Mouse (Mus musculus): ENCODE data around the gene Creg1.
A peak's percentile ranks its signal among the peaks of the same experiment; 100 is the strongest.
"Not testable (repeated sequence)": the region's sequence is repeated elsewhere in the genome, so short reads cannot be mapped to it uniquely, and the experiment has no call there.

The Creg1 gene

GRCm38 (mm10) chr1:165751838-165752237, 11.7 kb upstream of the Creg1 start:
- no peak for DNase-seq (ENCODE audit: low read depth, low spot score)

DNA sequence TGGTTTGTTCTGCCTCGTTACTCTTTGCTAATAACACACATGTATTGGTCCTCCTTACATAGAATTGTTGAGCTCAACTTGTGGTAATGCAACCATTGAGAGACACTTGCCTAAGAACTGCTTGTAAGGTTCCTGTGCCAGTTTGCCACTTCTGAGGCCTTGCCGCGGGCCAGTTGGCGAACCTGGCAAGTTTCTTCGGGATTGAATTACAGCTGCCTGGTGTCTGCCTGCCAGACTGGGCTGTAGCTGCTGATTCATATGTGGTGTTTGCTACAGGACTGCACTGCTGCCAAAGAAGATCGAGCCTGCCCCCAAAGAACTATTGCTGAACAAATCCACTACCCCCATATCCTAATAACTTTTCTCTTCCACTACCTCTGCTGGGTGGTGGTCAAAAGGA, 9.3 kb upstream of the Creg1 start:
- DNase-seq (ENCODE audit: low read depth, low spot score) = peak; percentile 89

GRCm38 (mm10) chr1:165755194-165755593, 8.4 kb upstream of the Creg1 start:
- DNase-seq (ENCODE audit: low read depth, low spot score) = no peak

DNA sequence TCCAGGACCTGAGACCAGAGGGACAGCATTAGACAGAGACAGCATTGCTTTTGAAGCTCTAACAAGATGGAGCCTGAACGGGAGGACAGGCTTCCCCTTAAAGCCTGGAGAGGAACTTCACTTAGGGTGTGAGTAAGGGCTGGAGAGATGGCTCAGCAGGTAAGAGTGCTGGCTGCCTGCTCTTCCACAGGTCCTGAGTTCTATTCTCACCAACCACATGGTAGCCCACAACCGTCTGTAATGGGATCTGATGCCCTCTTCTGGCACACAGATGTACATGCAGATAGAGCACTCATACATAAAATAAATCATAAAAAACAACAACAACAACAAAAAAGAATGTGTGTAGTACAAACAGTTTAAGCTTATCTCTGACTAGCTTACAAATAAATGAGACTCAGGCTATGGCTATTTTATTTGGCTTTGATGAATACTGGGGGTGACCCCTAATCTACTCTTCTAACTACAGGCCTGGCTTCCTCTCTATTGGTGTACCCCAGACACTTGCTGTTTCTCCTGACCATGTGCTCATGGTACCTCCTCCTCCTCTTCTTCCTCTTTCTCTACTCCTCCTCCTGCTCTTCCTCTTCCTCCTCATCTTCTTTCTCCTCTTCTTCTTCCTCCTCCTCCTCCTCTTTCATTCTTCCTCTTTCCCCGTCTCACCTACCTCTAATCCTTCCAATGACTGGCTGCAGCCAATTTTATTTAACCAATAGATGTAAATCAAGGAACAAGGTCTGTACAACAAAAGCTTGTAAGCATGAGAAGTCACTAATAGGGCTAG, 1.8 kb upstream of the Creg1 start:
- no peak for DNase-seq (ENCODE audit: low read depth, low spot score)

DNA sequence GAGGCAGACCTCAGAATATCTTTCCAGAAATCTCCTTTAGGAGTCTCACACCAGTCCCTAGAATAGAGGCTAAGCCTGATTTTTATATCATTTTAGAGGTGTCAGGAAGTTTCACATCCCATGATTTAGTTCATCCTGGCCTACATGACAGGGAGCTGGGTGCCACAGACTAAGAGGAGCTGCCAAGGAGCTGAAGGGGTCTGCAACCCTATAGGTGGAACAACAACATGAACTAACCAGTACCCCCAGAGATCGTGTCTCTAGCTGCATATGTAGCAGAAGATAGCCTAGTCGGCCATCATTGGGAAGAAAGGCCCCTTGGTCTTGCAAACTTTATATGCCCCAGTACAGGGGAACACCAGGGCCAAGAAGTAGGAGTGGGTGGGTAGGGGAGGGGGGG, 1.0 kb upstream of the Creg1 start:
- not testable (repeated sequence) for DNase-seq (ENCODE audit: low read depth, low spot score)

GRCm38 (mm10) chr1:165762914-165763634, 472 bp upstream of the Creg1 start:
- no peak for DNase-seq (ENCODE audit: low read depth, low spot score)

DNA sequence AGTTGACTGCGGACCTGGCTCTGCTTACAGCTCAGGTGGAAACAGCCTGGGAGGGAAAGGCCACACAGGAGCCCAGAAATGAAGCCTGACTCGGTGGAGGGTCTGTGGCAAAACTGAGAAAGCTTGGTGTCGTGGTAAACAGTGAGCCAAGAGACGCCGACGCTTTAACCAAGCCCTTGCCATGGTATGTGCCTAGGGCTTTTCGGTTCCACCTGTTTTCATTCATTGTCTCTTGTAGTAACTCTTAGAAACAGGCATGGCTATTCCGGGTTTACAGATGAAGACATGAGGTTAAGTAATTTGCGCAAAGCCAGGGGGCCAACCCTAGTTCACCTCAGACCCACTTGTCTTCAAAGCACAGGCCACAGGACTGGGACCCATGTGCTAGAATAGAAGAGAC, 1.0 kb downstream of the Creg1 start:
- no peak for DNase-seq (ENCODE audit: low read depth, low spot score)

- no peak for DNase-seq (ENCODE audit: low read depth, low spot score)
Observed at GRCm38 (mm10) chr1:165765041-165765440, 1.5 kb downstream of the Creg1 start.

DNA sequence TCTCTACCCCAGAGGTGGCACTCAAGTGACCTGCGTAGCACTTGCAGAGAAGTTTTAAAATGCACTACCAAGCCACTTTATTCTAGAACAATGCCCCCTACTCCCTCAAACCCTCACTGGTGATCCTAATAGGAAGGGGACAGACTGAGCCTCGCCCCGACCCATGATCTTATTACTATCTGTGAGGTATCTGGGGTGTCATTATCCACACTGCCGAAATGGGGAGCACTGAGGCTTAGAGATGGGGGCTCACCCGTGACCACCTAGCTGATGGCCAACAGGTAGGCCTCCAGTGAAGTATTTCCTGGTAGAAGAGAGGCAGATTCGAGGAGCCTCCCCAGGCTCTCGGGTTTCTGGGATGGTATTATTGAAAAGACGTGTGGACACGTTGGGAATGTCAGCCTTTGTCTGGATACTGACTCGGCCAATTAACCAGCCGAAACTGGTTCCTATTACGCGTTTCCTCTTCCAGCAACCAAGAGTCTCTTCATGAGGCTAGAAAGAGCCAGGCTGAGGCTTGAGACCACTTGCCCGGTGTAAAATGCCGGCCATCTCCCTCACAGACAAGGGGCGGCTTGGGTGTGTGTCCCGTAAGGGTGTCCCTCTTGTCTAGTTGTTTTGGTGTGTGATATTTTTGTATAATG, 2.2 kb downstream of the Creg1 start:
- DNase-seq (ENCODE audit: low read depth, low spot score) = no peak

DNA sequence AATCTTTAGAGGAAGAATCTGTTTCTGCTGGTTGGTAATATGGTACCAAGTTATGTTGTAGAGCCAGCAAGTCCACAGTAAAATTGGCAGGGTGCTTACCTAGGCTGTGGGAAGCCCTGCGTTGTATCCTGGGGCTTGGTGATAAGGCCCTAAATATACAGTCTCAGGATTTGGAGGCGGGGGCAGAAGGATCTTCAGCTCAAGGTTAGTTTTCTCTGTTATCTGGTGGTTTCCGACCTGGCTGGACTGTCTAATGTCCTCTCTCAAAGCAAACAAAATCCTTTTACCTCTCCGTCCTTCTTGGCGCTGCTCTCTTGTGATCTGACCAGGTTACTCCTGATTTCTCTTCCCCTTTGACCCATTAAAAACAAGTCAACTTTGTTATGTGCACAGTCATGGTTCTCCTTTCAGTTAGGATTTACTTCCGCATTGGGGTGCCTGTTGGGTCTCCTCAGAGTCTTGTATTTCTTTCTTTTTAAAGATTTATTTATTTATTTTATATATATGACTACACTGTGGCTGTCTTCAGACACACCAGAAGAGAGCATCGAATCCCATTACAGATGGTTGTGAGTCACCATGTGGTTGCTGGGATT, 2.8 kb downstream of the Creg1 start:
- no peak for DNase-seq (ENCODE audit: low read depth, low spot score)

GRCm38 (mm10) chr1:165768894-165769512, 5.5 kb downstream of the Creg1 start:
- no peak for DNase-seq (ENCODE audit: low read depth, low spot score)

- no peak for DNase-seq (ENCODE audit: low read depth, low spot score)
Observed at GRCm38 (mm10) chr1:165770181-165770759, 6.7 kb downstream of the Creg1 start.

DNA sequence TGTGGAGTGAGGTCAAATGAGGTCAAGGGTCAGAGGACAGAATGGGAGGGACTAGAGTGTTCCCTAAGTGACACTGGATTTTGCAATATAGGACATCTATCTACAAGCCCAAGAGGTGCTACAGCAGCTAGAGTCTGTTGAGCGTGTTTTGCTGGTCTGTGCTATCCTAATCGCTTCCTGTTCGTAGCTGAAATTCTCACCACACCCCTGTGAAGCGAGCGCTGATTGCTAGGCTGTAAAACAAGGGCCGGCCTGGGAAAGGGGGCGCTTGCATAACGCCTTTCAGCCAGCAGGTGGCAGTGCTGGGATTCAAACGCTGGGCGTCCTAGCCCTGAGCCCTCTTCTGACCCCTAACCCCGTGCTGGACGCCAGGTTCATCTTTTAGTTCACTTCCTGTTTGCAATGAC, 7.9 kb downstream of the Creg1 start:
- DNase-seq (ENCODE audit: low read depth, low spot score) = peak; percentile 52

- no peak for DNase-seq (ENCODE audit: low read depth, low spot score)
Observed at GRCm38 (mm10) chr1:165771998-165772397, 8.5 kb downstream of the Creg1 start.

- DNase-seq (ENCODE audit: low read depth, low spot score) = no peak
Observed at GRCm38 (mm10) chr1:165775518-165776294, 12.2 kb downstream of the Creg1 start.

- no peak for DNase-seq (ENCODE audit: low read depth, low spot score)
Observed at GRCm38 (mm10) chr1:165779954-165780585, 16.5 kb downstream of the Creg1 start.

DNA sequence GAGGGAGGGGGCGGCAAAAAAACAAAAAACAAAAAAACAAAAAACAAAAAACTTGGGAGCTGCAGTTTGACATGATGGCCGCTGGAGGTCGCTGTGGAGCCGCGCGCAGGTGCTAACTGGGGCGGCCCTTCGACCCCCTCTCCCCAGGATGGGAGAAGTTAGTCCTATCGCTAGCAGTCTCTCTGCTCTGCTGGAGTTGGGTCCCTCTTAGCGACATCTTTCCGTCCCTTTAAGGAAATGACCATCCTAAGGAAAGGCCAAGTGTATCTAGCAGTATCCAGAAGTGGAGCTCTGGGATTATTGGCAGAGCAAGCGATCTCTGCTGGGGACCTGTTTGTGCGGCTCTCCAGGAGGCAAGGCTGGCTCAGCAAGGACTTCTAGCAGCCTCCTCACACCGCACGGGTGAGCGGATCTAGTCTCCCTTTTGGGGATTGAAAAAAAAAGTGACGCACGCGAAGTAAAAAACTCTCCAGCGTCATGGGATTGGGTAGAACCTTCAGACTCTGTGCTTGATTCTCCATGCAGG, 17.1 kb downstream of the Creg1 start:
- DNase-seq (ENCODE audit: low read depth, low spot score) = no peak

DNA sequence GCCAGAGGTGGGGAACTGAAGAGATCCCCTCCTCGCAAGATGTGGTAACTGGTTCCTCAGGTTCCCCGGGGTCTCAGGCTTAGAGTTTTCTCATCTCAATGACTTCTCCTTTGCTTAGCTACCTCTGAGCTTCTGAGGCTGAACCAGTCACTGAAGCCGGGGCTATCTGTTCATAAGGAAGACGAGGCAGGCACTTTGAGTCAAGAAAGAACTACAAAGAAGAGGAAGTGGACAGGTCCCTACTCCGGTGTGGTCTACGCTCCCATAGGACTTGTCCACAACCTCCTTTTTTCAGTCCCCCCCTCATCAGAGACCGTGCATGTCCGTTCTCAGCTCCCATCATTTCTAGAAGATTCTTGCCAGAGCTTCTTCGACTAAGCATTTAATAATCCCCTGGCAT, 17.9 kb downstream of the Creg1 start:
- no peak for DNase-seq (ENCODE audit: low read depth, low spot score)

DNA sequence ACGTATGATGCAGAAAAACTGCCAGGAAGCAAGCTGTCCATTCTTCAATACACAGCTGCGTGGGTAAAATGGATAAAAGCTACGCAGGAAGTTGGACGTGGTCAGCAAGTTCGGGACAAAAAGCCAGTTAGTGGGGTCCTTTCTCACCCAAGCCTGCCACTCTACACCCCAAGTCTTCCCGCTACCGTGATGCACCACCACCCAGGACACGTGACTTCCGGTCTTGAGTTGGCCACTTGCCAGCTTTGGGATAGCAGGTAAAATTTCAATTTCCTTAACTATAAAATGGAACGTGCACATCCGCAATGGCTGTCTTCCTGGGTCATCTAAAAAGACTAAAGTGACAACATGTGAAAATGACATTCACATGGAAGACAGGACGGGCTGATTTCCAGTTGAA, 18.4 kb downstream of the Creg1 start:
- no peak for DNase-seq (ENCODE audit: low read depth, low spot score)

GRCm38 (mm10) chr1:165786296-165786695, 22.8 kb downstream of the Creg1 start:
- DNase-seq (ENCODE audit: low read depth, low spot score) = no peak
